Mouse (Mus musculus) cerebellum, adult 2 months (tissue): ENCODE measurements around the gene Serpind1.

ENCODE experiments used
- CTCF ChIP-seq: fragments of 200-500 bp; IDR thresholded peaks from 2 replicates; pipeline ENCODE4 v1.5.1; 2011; ENCODE audit warnings: low read depth, mild to moderate bottlenecking, control low read depth, low read length, moderate library complexity, borderline replicate concordance; ENCODE audit not compliant: insufficient read depth
- POLR2A ChIP-seq: fragments of 200-500 bp; IDR thresholded peaks from 2 replicates; pipeline ENCODE4 v1.6.1; 2011; ENCODE audit warnings: low read length, control low read depth, borderline replicate concordance; ENCODE audit not compliant: insufficient read depth

- TF ChIP-seq CTCF (no peak), POLR2A (no peak)
These were observed 4.9 kb downstream of the Serpind1 start for GRCm38 (mm10) chr16:17336089-17336488.
